Mouse (Mus musculus) kidney, adult 2 months (tissue): ENCODE results near the gene Neu2. TPM values are rescaled to one million over a fixed set of nuclear protein-coding genes. Genes with fewer than 3 reads are reported as not detected.
A peak's percentile ranks its signal among the peaks of the same experiment; 100 is the strongest.
"Not testable (repeated sequence)": the region's sequence is repeated elsewhere in the genome, so short reads cannot be mapped to it uniquely, and the experiment has no call there.

Experiments used
- DNase-seq: peaks from one replicate; pipeline ENCODE4 v3.0.0; 2021
- H3K27ac ChIP-seq: fragments of 200-500 bp; 2 replicates; pipeline ENCODE4 v1.5.1; 2012; ENCODE audit warnings: low read depth, low read length, control low read depth, inconsistent platforms; ENCODE audit not compliant: insufficient read depth
- H3K27me3 ChIP-seq: fragments of 200-500 bp; replicated peaks from 2 replicates; pipeline ENCODE4 v1.6.1; 2012; ENCODE audit warnings: mild to moderate bottlenecking, moderate library complexity, low read length, inconsistent platforms; ENCODE audit not compliant: control insufficient read depth, insufficient read depth
- H3K36me3 ChIP-seq: fragments of 200-500 bp; 2 replicates; pipeline ENCODE4 v1.6.1; 2012; ENCODE audit warnings: mild to moderate bottlenecking, moderate library complexity, low read length, inconsistent platforms; ENCODE audit not compliant: control insufficient read depth, insufficient read depth
- H3K4me1 ChIP-seq: fragments of 200-500 bp; 2 replicates; pipeline ENCODE4 v1.6.1; 2011; ENCODE audit warnings: low read length; ENCODE audit not compliant: control insufficient read depth, insufficient read depth
- H3K4me3 ChIP-seq: fragments of 200-500 bp; 2 replicates; pipeline ENCODE4 v1.5.1; 2011; ENCODE audit warnings: mild to moderate bottlenecking, low read depth, low read length, control low read depth; ENCODE audit not compliant: insufficient read depth
- CTCF ChIP-seq: fragments of 200-500 bp; conservative IDR thresholded peaks from 2 replicates; pipeline ENCODE4 v1.5.1; 2011; ENCODE audit warnings: low read depth, mild to moderate bottlenecking, control low read depth, low read length, moderate library complexity, mixed read lengths; ENCODE audit not compliant: insufficient read depth, insufficient read length
- POLR2A ChIP-seq: fragments of 200-500 bp; IDR thresholded peaks from one replicate; pipeline ENCODE4 v1.6.1; 2011; ENCODE audit warnings: low read depth, low read length, control low read depth
- WGBS: fragments of 180-500 bp; shearing (Covaris S2); methylation state at CpG from one replicate; pipeline ENCODE4 v1.1.7; 2018; 5-methylcytosine and 5-hydroxymethylcytosine counted together
- polyA plus RNA-seq: library from polyadenylated mRNA; depleted of rRNA; stranded (reverse); fragments of >200 nt; gene quantifications from 2 replicates; pipeline ENCODE4 v1.2.3, GENCODE M21; 2012; rRNA removed

Gene Neu2
- 20.3 and 21.1 TPM in 2 replicates for polyA plus RNA-seq

- WGBS: 6% methylated on average over 56 of the region's 56 CpGs
- peak; percentile 70 for DNase-seq
These were observed at the start of gene Neu2 for GRCm38 (mm10) chr1:87509561-87510165. Gene Neu2, plus strand, starts transcription at chr1:87509889.

GRCm38 (mm10) chr1:87467469-87467868, 42.2 kb upstream of the Neu2 start:
- Histone ChIP-seq H3K4me1 (peaks cover 4% of the 10 kb centered on the region; the same call in 1 of the 2 replicates), H3K36me3 (no peaks in the 10 kb centered on the region), H3K27me3 (no peaks in the 10 kb centered on the region), H3K4me3 (no peak overlapping the region), H3K27ac (no peak overlapping the region; the same call in 1 of the 2 replicates)
- TF ChIP-seq POLR2A: no peak
- TF ChIP-seq CTCF: no peak
- 45% methylated on average over 9 of the region's 9 CpGs for whole genome bisulfite sequencing
- no peak for DNase-seq

More at GRCm38 (mm10) chr1:87509561-87510165, at the start of gene Neu2:
- H3K4me3 ChIP-seq: peak within 1 kb of the TSS; percentile 43
- H3K4me1 ChIP-seq: no peaks in the 10 kb centered on the region
- no peaks in the 10 kb centered on the region for H3K36me3 ChIP-seq
- TF ChIP-seq CTCF (no peak), POLR2A (no peak)
- no peaks in the 10 kb centered on the region for H3K27me3 ChIP-seq
- H3K27ac ChIP-seq: no peak within 1 kb of the TSS

GRCm38 (mm10) chr1:87468321-87468720, 41.4 kb upstream of the Neu2 start:
- Histone ChIP-seq H3K27me3 (no peaks in the 10 kb centered on the region), H3K4me3 (no peak overlapping the region), H3K27ac (no peak overlapping the region), H3K36me3 (no peaks in the 10 kb centered on the region), H3K4me1 (peaks cover 9% of the 10 kb centered on the region; the same call in 1 of the 2 replicates)
- whole genome bisulfite sequencing: 61% methylated on average over 6 of the region's 6 CpGs
- no peak for TF ChIP-seq CTCF
- no peak for TF ChIP-seq POLR2A
- no peak for DNase-seq

DNA sequence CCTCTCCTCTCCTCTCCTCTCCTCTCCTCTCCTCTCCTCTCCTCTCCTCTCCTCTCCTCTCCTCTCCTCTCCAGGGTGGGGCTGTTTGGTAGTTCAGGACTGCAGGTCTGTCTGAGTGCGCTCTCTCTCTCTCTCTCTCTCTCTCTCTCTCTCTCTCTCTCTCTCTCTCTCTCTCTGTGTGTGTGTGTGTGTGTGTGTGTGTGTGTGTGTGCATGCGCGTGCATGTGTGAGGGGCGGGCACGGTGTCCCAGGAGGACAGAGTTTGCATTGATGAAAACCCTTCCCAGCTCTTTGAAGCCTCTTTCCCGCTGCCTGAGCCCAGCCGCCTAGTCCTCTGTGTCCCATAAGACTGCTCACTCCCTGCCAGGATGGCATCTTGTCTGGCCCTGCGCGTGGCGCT, 39.7 kb upstream of the Neu2 start, which contains the start of gene Snorc:
TSS of gene Snorc (plus strand) at position 301 of the 400 bp plus-strand sequence.
- DNase-seq, H3K27ac ChIP-seq, H3K36me3 ChIP-seq, H3K4me3 ChIP-seq, H3K27me3 ChIP-seq, H3K4me1 ChIP-seq: not testable (repeated sequence)
- WGBS: 53% methylated on average over 9 of the region's 10 CpGs

DNA sequence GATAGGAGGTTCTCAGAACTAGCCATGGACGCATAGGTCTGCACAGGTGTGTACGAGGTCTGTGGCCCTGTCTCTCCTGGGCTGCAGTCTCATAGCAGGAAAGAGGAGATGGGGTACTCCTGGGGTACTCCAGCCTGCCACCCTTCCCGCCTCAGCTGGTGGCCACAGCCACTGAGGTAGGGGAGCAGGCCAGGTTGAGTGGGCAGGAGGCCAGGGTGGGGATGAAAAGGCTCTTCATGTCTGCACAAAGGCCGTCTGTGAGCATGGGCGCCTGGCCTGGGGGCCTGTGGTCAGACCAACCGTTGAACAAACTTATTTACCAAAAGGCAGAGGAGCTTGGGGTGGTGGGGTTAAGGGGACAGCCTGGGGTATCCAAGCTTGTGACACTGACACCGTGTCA, 37.8 kb upstream of the Neu2 start:
- peaks cover 9% of the 10 kb centered on the region; the same call in 1 of the 2 replicates for H3K4me1 ChIP-seq
- no peak for DNase-seq
- no peak overlapping the region for H3K27ac ChIP-seq
- TF ChIP-seq POLR2A (no peak), CTCF (no peak)
- H3K36me3 ChIP-seq: no peaks in the 10 kb centered on the region
- no peak overlapping the region for H3K4me3 ChIP-seq
- WGBS: 75% methylated on average over 7 of the region's 7 CpGs
- no peaks in the 10 kb centered on the region for H3K27me3 ChIP-seq

- no peaks in the 10 kb centered on the region for H3K36me3 ChIP-seq
- WGBS: 56% methylated on average over 7 of the region's 7 CpGs
- DNase-seq: peak; percentile 85
- no peak for TF ChIP-seq POLR2A
- no peak for TF ChIP-seq CTCF
- no peak overlapping the region for H3K4me3 ChIP-seq
- no peak overlapping the region for H3K27ac ChIP-seq
- H3K27me3 ChIP-seq: no peaks in the 10 kb centered on the region
- H3K4me1 ChIP-seq: peaks cover 9% of the 10 kb centered on the region; the same call in 1 of the 2 replicates
These were observed 37.1 kb upstream of the Neu2 start for GRCm38 (mm10) chr1:87472576-87472975.

GRCm38 (mm10) chr1:87475076-87475895, 34.4 kb upstream of the Neu2 start:
- H3K4me3 ChIP-seq: no peak overlapping the region
- 7% methylated on average over 42 of the region's 42 CpGs for WGBS
- TF ChIP-seq CTCF (no peak), POLR2A (no peak)

More at GRCm38 (mm10) chr1:87475076-87475895, 34.4 kb upstream of the Neu2 start:
- no peaks in the 10 kb centered on the region for H3K36me3 ChIP-seq
- H3K27ac ChIP-seq: no peak overlapping the region
- H3K27me3 ChIP-seq: no peaks in the 10 kb centered on the region
- H3K4me1 ChIP-seq: peaks cover 9% of the 10 kb centered on the region; the same call in 1 of the 2 replicates
- no peak for DNase-seq
